Mouse (Mus musculus) lung, adult 18-20 months (tissue): Measurements from ENCODE around the gene Pik3cg.
"Not testable (repeated sequence)": the region's sequence is repeated elsewhere in the genome, so short reads cannot be mapped to it uniquely, and the experiment has no call there.

Experiments used
- DNase-seq, 2 experiments: peaks; one replicate each; pipeline ENCODE4 v3.0.0; 2022; ENCODE audit warnings: mixed read lengths in 2 of 2

The Pik3cg gene

DNA sequence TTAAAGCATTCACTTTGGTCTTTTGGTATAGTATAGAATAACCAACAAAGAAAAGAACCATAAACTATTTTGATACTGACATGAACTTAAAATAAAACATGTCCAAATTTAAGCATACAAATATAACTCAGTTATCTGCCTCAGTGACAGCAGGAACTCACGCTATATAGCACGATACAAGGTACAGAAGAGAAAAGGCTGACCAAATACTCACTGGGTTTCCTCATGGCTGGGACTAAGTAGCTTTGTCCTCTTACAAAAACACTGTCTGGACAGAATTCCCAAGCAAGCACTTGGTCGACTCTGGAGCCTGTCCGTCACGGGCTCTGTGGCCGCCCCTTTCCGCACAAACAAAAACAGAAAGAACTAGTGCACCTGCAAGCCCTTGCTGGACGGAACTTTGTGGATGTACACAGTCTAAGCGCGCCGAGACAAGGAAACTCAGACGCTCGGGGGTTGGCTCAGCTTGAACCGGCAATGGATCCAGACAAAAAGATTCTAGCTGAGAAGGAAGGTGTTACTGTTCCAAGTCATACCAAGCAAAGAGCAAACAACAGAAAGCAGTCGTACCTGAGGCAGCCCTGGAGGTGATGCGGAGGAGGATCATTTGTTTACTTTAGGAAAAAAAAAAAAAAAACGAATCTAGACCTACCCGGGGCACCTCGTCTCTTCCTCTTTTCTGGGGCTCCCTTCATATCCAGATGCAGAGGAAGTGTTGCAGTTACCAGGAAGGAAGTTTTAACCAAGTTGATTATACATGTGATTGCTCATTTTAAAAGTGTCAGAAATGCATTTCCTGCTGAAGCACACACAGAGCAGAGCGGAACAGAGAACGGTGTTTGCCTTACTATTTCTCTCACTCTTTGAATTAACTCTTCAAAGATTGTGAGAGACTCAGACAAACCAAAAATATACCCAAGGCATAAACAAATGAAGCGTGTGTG, at the start of gene Pik3cg:
TSS of gene Pik3cg (minus strand) at position 712 of the 944 bp plus-strand sequence.
- DNase-seq: peak; percentile 47 to 48

GRCm38 (mm10) chr12:32248483-32248882, 40.0 kb upstream of the Pik3cg start:
- no peak for DNase-seq

DNA sequence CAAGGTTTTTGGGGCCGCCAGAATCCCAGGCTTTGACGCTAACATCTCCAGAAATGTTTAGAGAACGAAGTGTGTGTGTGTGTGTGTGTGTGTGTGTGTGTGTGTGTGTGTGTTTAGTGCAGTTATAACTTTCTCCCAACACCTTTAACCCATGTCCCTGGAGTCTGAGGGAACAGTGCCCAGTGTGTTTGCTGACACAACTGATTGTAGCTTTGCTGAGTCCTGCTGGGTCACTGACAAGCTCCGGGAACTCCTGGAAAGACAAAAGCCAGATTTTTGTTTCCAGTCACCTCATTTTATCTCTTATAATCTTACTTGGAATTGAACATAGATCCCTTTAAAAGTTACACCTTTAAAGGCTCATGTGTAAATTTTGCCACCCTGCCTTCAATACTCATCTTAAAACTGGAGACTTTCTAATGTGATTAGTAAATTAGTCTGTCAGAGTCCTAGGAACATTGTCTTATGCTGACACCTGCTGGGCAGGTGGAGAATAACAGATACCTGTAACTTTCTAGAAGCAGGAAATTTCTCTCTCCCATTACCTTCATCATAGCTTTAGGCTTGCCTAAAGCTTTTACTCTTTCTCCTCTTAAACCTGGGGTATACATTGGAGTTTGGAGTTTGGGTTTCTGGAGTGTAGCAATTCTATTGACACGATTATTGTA, 37.2 kb upstream of the Pik3cg start:
- peak; percentile 11 to 26 for DNase-seq

DNA sequence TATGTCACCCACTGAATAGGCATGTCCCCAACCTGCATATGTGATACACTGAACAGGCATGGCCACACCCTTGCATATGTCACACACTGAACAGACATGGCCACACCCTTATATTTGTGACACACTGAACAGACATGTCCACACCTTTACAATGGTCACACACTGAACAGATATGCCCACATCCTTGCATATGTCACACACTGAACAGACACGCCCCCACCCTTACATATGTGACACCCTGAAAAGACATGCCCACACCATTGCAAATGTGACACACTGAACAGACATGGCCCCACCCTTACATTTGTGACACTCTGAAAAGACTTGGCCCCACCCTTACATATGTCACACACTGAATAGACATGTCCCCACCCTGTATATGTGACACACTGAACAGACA, 35.1 kb upstream of the Pik3cg start:
- DNase-seq: no peak

GRCm38 (mm10) chr12:32239134-32239533, 30.7 kb upstream of the Pik3cg start:
- not testable (repeated sequence) for DNase-seq

DNA sequence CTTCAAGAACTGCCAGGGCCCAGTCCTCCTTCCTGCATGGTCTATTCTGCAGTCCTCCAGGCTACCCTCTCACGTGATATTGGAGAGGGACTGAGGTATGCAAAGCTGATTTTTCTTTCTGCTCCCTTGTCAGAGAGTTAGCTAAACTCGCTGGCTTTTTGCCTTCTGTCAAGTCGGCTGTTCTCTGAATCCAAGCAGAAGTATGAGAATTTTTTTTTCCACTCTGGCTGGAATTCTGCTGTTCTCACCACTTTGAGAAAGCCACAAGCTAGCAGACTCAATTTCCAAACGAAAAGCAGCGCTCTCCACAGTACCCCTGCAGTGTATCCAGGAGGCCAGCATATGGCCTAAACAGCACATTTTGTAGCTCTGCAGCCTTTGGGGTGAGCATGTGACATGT, 30.0 kb upstream of the Pik3cg start:
- DNase-seq: no peak

DNA sequence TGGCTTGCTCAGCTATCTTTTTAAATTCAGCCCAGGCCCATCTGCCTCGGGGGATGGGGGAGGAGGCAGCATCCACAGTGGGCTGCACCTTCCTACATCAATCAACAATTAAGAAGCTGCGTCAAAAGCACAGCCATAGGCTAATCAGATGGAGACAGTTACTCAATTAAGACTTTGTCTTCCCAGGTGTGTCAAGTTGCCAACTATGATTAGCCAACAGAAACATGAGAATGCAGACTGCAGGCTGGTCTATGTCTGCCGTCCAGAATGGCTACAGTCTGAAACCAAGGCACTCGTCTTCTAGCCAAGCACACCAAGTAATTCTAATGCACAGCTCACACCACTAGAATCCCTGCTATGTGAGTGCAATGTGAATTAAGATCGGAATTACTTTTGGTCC, 29.4 kb upstream of the Pik3cg start:
- DNase-seq: no peak

GRCm38 (mm10) chr12:32237139-32237538, 28.7 kb upstream of the Pik3cg start:
- DNase-seq: no peak

DNA sequence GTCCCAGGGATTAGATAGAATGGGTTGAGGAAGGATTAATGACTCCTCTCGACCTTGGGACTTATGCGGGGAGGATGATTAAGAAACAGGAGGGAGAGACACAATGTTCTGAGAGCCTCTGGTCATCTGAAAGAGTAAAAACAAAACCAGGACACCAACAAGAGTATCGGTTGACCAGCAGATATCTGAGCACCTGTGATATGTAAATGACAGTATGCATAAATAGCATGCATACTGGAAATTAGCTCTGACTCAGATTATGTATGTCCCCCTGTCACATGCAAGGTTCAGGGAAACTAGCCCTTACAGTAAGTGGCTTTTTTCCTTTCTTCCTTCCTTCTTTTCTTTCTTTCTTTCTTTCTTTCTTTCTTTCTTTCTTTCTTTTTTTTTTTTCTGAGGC, 28.0 kb upstream of the Pik3cg start:
- no peak for DNase-seq

GRCm38 (mm10) chr12:32233871-32234270, 25.4 kb upstream of the Pik3cg start:
- no peak for DNase-seq

- no peak for DNase-seq
Measured at GRCm38 (mm10) chr12:32231398-32231797, 22.9 kb upstream of the Pik3cg start.

DNA sequence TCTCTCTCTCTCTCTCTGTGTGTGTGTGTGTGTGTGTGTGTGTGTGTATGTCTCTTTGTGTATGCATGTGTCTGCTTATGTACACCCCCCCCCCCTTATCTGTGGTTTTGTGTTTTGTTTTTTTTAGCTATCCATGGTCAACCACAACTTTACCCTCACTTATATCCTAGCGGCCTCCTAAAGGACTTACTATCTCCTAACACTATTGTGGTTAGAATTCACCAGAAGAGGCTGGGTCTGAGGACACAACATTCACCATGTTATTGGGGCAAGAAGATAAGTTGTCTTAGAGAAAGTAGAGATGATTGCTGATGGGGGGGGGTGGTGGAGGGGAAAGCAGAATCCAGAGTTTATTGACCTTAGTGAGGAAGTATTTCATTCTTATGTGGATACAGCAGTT, 15.2 kb upstream of the Pik3cg start:
- no peak for DNase-seq

DNA sequence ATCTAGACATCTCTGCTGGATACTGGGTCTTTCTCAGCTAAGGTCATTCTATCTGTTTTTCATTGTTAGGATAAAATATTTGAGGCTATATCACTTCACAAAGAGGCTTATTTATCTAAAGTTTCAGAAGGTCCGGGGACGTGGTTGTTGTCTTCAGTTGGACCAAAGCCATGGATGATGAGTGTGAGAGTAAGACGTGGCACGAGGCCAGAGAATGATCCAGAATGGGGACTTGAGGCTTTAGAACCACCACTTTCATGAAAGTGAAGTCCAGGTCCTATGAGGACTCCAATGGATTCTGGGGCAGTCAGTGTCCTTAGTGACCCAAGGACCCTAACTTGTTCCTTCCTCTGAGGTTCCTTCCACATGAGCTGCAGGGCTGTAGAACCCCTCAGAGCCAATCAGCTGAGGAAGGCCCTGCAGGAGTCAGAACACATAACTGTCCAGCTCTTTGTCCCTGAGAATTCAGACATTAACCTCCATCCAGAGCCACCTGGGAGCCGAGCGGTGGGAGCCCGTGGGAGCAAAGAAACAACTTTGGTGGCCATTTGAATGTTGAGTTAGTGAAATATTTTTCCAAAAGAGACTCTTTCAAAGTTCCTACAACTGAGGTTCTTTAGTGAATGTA, 14.4 kb upstream of the Pik3cg start:
- DNase-seq: no peak

DNA sequence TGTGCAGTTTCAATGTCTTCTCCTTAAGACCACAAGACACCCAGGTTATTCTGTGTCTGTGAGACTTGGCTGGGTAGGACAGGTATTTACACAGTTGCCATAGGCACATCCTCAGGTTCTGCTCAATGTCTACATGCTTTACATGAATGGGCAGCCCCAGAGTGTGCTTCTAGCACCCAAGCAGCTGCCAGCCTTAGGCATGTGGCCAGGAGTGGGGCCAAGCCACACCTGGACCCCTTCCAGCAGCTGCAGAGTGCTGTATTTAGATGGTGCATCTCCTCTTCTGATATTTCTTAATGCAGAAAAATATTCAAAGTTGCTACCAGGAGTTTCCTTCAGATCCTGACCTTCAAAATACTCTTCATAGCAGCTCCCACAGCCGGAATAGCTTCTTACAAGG, 11.9 kb upstream of the Pik3cg start:
- DNase-seq: no peak

DNA sequence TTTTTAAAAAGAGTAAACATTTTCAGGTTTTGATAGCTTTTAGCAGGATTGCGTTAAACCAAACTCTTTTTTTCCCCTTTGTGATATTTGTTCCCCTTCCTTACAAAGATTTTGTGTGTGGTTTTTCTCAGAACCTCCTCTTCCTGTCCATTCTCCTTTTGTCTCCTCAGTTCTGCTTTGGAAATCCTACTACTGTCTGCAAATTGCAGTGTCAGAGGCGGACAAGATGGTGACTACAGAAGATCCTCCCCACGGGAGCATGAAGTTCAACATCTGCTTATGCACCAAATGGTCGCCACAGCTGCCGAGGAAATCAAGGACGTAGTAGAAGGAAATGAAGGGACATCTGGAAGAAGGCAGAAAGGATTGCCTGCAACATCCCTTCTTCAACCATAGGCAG, 6.7 kb upstream of the Pik3cg start:
- no peak for DNase-seq

- no peak for DNase-seq
Measured at GRCm38 (mm10) chr12:32212702-32213101, 4.2 kb upstream of the Pik3cg start.

DNA sequence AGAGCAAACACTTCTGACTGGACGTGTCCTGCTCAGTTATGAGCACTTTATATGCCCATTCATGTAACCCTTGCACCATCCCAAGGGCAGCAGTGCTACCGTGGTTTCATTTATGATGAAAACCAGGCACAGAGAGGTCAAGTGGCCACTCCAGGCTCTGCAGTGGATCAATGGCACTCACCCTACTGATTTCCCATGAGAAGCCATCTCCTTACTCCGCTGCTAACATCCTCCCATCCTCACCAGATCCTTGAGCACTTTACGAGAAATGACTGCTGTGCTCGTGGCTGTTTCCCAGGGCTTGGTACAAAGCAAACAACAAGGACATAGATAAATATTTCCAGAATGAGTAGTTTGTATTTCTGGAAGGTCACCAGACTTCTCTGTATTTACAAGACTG, 3.7 kb upstream of the Pik3cg start:
- DNase-seq: peak; percentile 34 to 42

GRCm38 (mm10) chr12:32211257-32211656, 2.8 kb upstream of the Pik3cg start:
- no peak for DNase-seq

DNA sequence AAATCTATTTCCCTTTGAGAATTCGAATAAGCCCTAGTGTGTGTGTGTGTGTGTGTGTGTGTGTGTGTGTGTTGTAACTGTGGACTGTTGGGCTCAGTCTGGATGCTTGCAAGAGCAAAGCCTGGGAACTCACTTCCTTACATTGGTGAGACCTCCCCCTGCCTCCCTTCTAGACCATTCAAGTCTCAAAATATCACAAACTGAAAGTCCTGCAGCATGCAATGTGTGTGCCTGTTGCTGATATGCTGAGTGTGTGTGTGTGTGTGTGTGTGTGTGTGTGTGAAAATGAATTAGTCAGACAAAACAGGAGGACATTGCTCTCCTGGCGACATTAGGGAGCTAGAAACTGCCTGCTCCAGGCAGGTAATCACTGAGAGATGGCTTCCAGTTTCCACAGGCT, 492 bp upstream of the Pik3cg start:
- no peak for DNase-seq

GRCm38 (mm10) chr12:32207141-32207540, 1.3 kb downstream of the Pik3cg start:
- no peak for DNase-seq

DNA sequence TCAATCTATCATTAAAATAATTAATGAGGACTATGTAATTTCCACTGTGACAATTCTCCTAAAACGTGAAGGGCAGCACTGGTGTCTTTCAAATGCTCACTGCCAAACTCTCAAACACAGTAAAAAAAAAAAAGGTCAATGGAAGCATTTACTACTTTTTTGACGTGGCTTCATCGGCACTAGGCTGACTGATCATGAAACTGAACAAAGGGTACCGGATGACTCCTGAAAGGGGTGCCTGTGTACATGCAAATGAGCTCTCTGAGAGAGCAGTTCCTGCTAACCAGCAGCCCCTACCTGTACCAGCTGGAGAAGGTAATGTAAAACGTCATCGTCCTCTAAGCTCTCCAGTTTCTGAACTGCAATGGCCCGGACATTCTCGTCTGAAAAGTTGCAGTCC, 4.8 kb downstream of the Pik3cg start:
- no peak for DNase-seq

- no peak for DNase-seq
Measured at GRCm38 (mm10) chr12:32202583-32202982, 5.9 kb downstream of the Pik3cg start.

DNA sequence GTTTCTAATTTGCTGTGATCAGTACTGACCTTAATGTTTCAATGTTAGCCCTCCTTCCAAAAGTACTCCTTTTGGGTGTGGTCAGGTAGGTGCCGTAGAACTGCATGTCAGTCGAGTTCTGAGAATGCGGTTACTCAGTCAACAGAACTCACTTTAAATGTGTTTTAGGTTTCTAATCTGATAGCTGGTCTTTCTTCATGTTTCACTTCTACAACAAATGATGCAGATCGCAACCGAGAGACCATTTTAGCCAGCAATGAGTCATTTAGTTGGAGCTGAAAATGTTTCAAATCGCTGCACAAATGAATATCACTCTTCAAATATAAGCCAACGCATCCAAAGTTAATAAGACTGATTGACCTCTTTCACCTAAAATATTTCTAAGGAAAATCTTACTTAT, 6.5 kb downstream of the Pik3cg start:
- no peak for DNase-seq
